Mouse (Mus musculus): ENCODE results near the gene Mcrs1. TPM values are rescaled to one million over a fixed set of nuclear protein-coding genes. Genes with fewer than 3 reads are reported as not detected.

The Mcrs1 gene
- polyA plus RNA-seq, 1 experiment: 65.6 TPM

- 48% methylated on average over 17 of the region's 17 CpGs for WGBS
- DNase-seq: no peak
- H3K4me1 ChIP-seq (ENCODE audit: control insufficient read depth, insufficient read depth, low read length): no peaks in the 10 kb centered on the region
- TF ChIP-seq POLR2A (IDR thresholded peaks at IDR 0.05; ENCODE audit: borderline replicate concordance, extremely low read depth, low read depth, low read length) (no peak), CTCF (IDR thresholded peaks at IDR 0.05; ENCODE audit: insufficient read depth, low read length) (no peak)
- H3K4me3 ChIP-seq (replicated peaks; ENCODE audit: extremely low read depth, low read depth, low read length): no peak overlapping the region
Measured at GRCm38 (mm10) chr15:99233719-99234118, 18.0 kb downstream of the Mcrs1 start.

DNA sequence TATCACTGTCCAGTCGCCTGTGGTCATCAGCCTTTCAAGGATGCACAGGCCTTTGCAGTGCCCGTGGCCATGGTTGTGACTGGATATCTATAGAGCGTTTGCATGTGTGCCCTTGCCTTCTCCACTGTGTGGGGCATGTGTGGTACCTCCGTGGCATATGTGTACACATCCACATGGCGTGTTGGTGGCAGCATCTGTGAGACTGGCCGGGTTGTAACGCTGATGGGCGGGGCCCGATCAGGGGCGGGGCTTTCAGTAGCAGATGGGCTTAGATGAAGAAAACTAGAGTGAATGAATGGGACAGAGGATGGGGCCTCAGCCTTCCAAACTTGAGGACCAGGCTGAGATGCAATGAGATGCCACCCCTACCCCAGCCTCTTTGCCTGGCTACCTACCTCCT lies 19.8 kb downstream of the Mcrs1 start:
- Histone ChIP-seq H3K4me3 (replicated peaks; ENCODE audit: extremely low read depth, low read depth, low read length) (no peak overlapping the region), H3K4me1 (ENCODE audit: control insufficient read depth, insufficient read depth, low read length) (no peaks in the 10 kb centered on the region)
- 68% methylated on average over 10 of the region's 10 CpGs for WGBS
- TF ChIP-seq CTCF (IDR thresholded peaks at IDR 0.05; ENCODE audit: insufficient read depth, low read length) (no peak), POLR2A (IDR thresholded peaks at IDR 0.05; ENCODE audit: borderline replicate concordance, extremely low read depth, low read depth, low read length) (no peak)
- no peak for DNase-seq

- no peak for DNase-seq
- H3K4me3 ChIP-seq (replicated peaks; ENCODE audit: extremely low read depth, low read depth, low read length): no peak overlapping the region
- TF ChIP-seq POLR2A (IDR thresholded peaks at IDR 0.05; ENCODE audit: borderline replicate concordance, extremely low read depth, low read depth, low read length) (no peak), CTCF (IDR thresholded peaks at IDR 0.05; ENCODE audit: insufficient read depth, low read length) (no peak)
- 36% methylated on average over 14 of the region's 14 CpGs for WGBS
- peaks cover 15% of the 10 kb centered on the region for H3K4me1 ChIP-seq (ENCODE audit: control insufficient read depth, insufficient read depth, low read length)
Measured at GRCm38 (mm10) chr15:99226090-99226489, 25.7 kb downstream of the Mcrs1 start.

GRCm38 (mm10) chr15:99225081-99225810 lies 26.5 kb downstream of the Mcrs1 start:
- DNase-seq: no peak
- peaks cover 15% of the 10 kb centered on the region for H3K4me1 ChIP-seq (ENCODE audit: control insufficient read depth, insufficient read depth, low read length)
- WGBS: 3% methylated on average over 22 of the region's 22 CpGs
- no peak for TF ChIP-seq POLR2A (IDR thresholded peaks at IDR 0.05; ENCODE audit: borderline replicate concordance, extremely low read depth, low read depth, low read length)
- H3K4me3 ChIP-seq (replicated peaks; ENCODE audit: extremely low read depth, low read depth, low read length): no peak overlapping the region

DNA sequence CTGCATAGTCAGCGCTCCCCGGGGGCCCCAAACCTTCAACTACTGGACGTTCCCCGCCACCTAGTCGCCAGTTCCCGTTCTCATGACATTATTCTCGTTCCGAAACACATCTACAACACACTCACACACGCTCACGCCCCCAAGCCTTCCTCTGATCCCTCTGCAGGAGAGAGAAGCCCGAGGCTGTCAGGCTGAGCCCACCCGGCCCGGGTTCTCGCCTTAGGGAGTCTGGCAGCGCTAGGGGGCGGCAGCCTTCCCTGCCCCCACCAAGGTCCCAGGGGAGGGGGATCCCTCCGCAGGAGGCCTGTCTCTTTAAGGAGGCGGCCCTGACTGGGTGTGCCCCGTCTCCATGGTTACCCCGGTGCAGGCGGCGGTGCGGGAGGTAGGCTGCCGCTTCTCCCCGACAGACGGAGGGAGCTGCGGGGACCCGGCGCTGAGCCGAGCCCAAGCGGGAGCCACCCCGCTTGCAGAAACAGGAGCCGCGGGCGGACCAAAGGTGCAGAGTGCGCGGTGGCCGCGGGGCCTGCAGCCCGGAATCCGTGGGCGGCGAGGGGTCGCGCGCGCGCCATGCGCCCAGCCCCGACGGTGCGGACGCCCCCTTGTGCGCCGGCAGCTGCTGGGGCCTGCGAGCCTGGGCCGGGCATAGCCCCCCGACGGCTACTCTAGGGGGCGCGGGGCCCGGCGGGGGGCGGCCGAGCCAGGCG lies 27.4 kb downstream of the Mcrs1 start, which contains the start of gene Kcnh3:
Gene Kcnh3 (plus strand): TSS at position 654 of the 704 bp plus-strand sequence.
- 2% methylated on average over 65 of the region's 66 CpGs for WGBS
- peaks cover 15% of the 10 kb centered on the region for H3K4me1 ChIP-seq (ENCODE audit: control insufficient read depth, insufficient read depth, low read length)
- H3K4me3 ChIP-seq (replicated peaks; ENCODE audit: extremely low read depth, low read depth, low read length): peak within 1 kb of the TSS; percentile 50
- TF ChIP-seq CTCF (IDR thresholded peaks at IDR 0.05; ENCODE audit: insufficient read depth, low read length): no peak
- no peak for TF ChIP-seq POLR2A (IDR thresholded peaks at IDR 0.05; ENCODE audit: borderline replicate concordance, extremely low read depth, low read depth, low read length)
- DNase-seq: peak; percentile 38

- no peak for TF ChIP-seq POLR2A (IDR thresholded peaks at IDR 0.05; ENCODE audit: borderline replicate concordance, extremely low read depth, low read depth, low read length)
- no peak for TF ChIP-seq CTCF (IDR thresholded peaks at IDR 0.05; ENCODE audit: insufficient read depth, low read length)
- Histone ChIP-seq H3K4me1 (ENCODE audit: control insufficient read depth, insufficient read depth, low read length) (peaks cover 15% of the 10 kb centered on the region), H3K4me3 (replicated peaks; ENCODE audit: extremely low read depth, low read depth, low read length) (peak overlapping the region; percentile 50)
- DNase-seq: peak; percentile 42
- WGBS: 1% methylated on average over 45 of the region's 46 CpGs
Measured at GRCm38 (mm10) chr15:99223585-99224207, 28.1 kb downstream of the Mcrs1 start.

DNA sequence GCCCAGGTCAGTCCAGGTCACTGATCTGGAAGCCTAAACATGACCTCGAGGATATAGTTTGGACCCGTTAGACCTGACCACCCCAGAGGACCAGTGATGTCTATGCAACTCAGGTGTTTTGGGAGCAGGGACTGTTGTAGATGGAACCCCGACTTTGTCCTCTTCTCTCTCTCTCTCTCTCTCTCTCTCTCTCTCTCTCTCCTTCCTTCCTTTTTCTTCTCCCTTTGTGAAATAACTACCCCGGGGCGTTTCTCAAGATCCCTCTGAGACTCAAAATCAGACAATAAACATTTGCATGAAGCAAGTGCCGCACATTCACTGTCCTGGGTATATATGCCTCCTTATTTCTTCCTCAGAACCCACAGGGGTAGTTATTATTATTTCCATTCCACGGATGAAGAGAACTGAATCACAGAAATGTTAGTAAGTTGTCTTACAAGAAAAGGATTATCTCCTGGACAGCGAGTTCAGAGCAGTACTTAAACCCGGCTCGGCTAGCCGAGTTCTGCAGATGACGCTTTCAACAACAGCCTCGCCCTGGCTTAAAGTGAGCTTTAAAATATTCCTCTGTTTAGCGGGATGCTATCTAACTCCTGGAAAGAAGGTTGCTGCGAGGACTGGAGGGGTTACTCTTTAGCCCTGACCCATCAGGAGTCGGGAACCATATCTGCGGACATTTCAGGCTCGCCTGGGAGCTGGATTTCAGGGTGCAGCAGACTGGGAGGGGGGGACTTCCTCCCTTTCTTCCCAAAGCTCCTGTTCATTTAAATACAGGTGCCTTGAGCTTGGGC lies 28.8 kb downstream of the Mcrs1 start:
- peaks cover 15% of the 10 kb centered on the region for H3K4me1 ChIP-seq (ENCODE audit: control insufficient read depth, insufficient read depth, low read length)
- 5% methylated on average over 18 of the region's 18 CpGs for WGBS

DNA sequence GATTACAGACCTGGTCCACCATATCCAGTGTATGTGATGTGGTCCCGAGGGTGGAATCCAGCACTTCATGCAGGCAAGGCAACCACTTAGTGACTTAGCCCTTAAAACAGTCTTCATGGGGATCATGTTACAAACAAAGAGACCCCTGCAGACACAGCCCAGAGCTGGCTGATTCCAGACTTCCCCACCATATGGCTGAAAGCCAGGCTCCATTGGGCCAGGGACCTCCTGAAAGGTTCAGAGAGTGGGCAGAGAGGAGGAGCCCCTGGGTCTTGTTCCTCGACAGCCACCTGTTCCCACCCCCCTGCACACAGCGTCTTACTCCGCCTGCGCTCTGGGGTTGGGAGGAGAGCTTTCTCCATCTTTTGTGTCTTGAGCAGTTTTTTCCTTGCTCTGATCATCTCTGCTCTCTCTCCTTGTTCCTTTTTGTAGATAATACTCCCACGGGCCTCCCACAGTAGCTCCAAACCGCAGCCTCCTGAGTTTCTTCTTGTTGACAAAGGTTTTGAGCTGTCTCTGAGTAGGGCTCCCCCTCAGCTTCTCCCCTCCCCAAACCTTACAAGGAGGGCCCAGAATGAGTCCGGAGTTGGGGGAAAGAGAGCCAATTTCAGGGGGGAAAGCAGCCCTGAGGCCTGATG lies 30.3 kb downstream of the Mcrs1 start:
- DNase-seq: no peak
- TF ChIP-seq POLR2A (IDR thresholded peaks at IDR 0.05; ENCODE audit: borderline replicate concordance, extremely low read depth, low read depth, low read length): no peak
- TF ChIP-seq CTCF (IDR thresholded peaks at IDR 0.05; ENCODE audit: insufficient read depth, low read length): no peak
- Histone ChIP-seq H3K4me1 (ENCODE audit: control insufficient read depth, insufficient read depth, low read length) (peaks cover 15% of the 10 kb centered on the region), H3K4me3 (replicated peaks; ENCODE audit: extremely low read depth, low read depth, low read length) (no peak overlapping the region)
- WGBS: 22% methylated on average over 8 of the region's 8 CpGs

More for the DNA sequence above, 28.8 kb downstream of the Mcrs1 start:
- H3K4me3 ChIP-seq (replicated peaks; ENCODE audit: extremely low read depth, low read depth, low read length): no peak overlapping the region
- TF ChIP-seq POLR2A (IDR thresholded peaks at IDR 0.05; ENCODE audit: borderline replicate concordance, extremely low read depth, low read depth, low read length) (no peak), CTCF (IDR thresholded peaks at IDR 0.05; ENCODE audit: insufficient read depth, low read length) (no peak)
- no peak for DNase-seq

Data from lung, adult 2 months (tissue).